Mouse (Mus musculus): ENCODE data around the gene Lpcat2. TPM values are rescaled to one million over a fixed set of nuclear protein-coding genes. Genes with fewer than 3 reads are reported as not detected.
"Not testable (repeated sequence)": the region's sequence is repeated elsewhere in the genome, so short reads cannot be mapped to it uniquely, and the experiment has no call there.

Gene Lpcat2
- polyA plus RNA-seq, 1 experiment from 2014 or later: 5.1 TPM

DNA sequence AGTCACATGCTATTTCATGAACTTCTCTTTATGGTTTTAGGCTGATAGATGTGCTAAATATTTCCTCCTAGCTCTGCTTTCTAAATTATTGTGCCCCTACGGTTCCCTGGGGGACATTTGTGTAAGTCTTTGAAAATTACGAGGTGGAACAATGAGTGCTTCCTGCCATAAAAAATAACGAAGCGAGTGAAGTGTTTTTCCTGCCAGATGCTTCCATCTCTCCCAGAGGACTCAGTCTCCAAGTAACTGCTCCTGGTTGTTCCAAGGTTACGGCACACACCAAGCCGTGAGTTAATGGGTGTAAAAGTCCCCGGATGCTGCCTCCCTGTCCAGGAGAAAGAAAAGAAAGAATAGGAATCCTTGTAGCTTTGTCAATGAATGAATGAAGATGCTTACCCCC is 15.1 kb downstream of the Lpcat2 start:
- DNase-seq (ENCODE audit: low spot score) (peak; percentile 22), ATAC-seq (no peak)
- H3K4me2 ChIP-seq (ENCODE audit: low read length): no peak overlapping the region
- no peaks in the 10 kb centered on the region for H3K9me3 ChIP-seq (replicated peaks; ENCODE audit: control insufficient read depth, low read length)
- no peaks in the 10 kb centered on the region for H3K27me3 ChIP-seq (replicated peaks; ENCODE audit: control insufficient read depth, insufficient read depth, low read length)
- WGBS: 27% methylated on average over 7 of the region's 7 CpGs
- H3K27ac ChIP-seq (ENCODE audit: low read depth, low read length): no peak overlapping the region
- no peak overlapping the region for H3K9ac ChIP-seq (ENCODE audit: low read length)
- H3K4me3 ChIP-seq (ENCODE audit: low read depth, low read length): no peak overlapping the region
- H3K36me3 ChIP-seq (ENCODE audit: control insufficient read depth, insufficient read depth, low read length): no peaks in the 10 kb centered on the region
- no peaks in the 10 kb centered on the region for H3K4me1 ChIP-seq (ENCODE audit: control insufficient read depth, insufficient read depth, low read length)

GRCm38 (mm10) chr8:92872063-92872759 is 17.1 kb downstream of the Lpcat2 start:
- no peak overlapping the region for H3K4me2 ChIP-seq (ENCODE audit: low read length)
- ATAC-seq (no peak), DNase-seq (ENCODE audit: low spot score) (peak; percentile 53)
- no peak overlapping the region for H3K27ac ChIP-seq (ENCODE audit: low read depth, low read length)
- no peak overlapping the region for H3K4me3 ChIP-seq (ENCODE audit: low read depth, low read length)
- H3K36me3 ChIP-seq (ENCODE audit: control insufficient read depth, insufficient read depth, low read length): no peaks in the 10 kb centered on the region
- WGBS: 49% methylated on average over 10 of the region's 10 CpGs
- H3K4me1 ChIP-seq (ENCODE audit: control insufficient read depth, insufficient read depth, low read length): no peaks in the 10 kb centered on the region
- no peaks in the 10 kb centered on the region for H3K9me3 ChIP-seq (replicated peaks; ENCODE audit: control insufficient read depth, low read length)
- H3K27me3 ChIP-seq (replicated peaks; ENCODE audit: control insufficient read depth, insufficient read depth, low read length): no peaks in the 10 kb centered on the region
- H3K9ac ChIP-seq (ENCODE audit: low read length): no peak overlapping the region

GRCm38 (mm10) chr8:92875795-92876194 is 20.7 kb downstream of the Lpcat2 start:
- H3K27me3 ChIP-seq (replicated peaks; ENCODE audit: control insufficient read depth, insufficient read depth, low read length): no peaks in the 10 kb centered on the region
- H3K4me2 ChIP-seq (ENCODE audit: low read length): no peak overlapping the region
- H3K9ac ChIP-seq (ENCODE audit: low read length): no peak overlapping the region
- H3K9me3 ChIP-seq (replicated peaks; ENCODE audit: control insufficient read depth, low read length): no peaks in the 10 kb centered on the region
- H3K27ac ChIP-seq (ENCODE audit: low read depth, low read length): no peak overlapping the region
- no peaks in the 10 kb centered on the region for H3K36me3 ChIP-seq (ENCODE audit: control insufficient read depth, insufficient read depth, low read length)
- DNase-seq (ENCODE audit: low spot score) (peak; percentile 35), ATAC-seq (no peak)
- 30% methylated on average over 10 of the region's 10 CpGs for WGBS
- no peak overlapping the region for H3K4me3 ChIP-seq (ENCODE audit: low read depth, low read length)
- no peaks in the 10 kb centered on the region for H3K4me1 ChIP-seq (ENCODE audit: control insufficient read depth, insufficient read depth, low read length)

- Histone ChIP-seq H3K36me3 (ENCODE audit: control insufficient read depth, insufficient read depth, low read length) (no peaks in the 10 kb centered on the region), H3K4me1 (ENCODE audit: control insufficient read depth, insufficient read depth, low read length) (no peaks in the 10 kb centered on the region), H3K4me2 (ENCODE audit: low read length) (no peak overlapping the region), H3K4me3 (ENCODE audit: low read depth, low read length) (no peak overlapping the region), H3K27me3 (replicated peaks; ENCODE audit: control insufficient read depth, insufficient read depth, low read length) (no peaks in the 10 kb centered on the region), H3K27ac (ENCODE audit: low read depth, low read length) (no peak overlapping the region), H3K9ac (ENCODE audit: low read length) (no peak overlapping the region), H3K9me3 (replicated peaks; ENCODE audit: control insufficient read depth, low read length) (no peaks in the 10 kb centered on the region)
- ATAC-seq: no peak
- no peak for DNase-seq (ENCODE audit: low spot score)
- WGBS: 83% methylated on average over 4 of the region's 4 CpGs
Observed at GRCm38 (mm10) chr8:92881247-92881646, 26.1 kb downstream of the Lpcat2 start.

DNA sequence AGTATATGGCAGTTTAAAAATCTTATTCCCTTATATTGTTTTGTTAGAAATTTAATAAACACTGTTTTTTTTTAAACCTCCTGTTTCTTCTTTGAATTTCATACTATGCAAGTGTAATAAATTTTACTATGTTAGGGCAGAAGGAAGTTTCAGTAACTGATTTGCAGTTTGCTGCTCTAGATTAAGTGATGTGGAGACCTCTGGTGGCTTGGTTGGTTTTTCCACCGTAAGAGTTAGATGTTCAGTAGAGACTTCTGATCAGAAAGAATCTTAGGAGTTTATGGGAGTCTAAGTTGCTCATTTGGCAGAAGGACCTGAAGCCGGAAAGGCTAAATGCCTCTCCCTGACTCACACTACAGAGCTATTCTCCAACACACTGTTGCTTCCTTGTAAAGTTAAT is 28.6 kb downstream of the Lpcat2 start:
- no peaks in the 10 kb centered on the region for H3K36me3 ChIP-seq (ENCODE audit: control insufficient read depth, insufficient read depth, low read length)
- no peak overlapping the region for H3K27ac ChIP-seq (ENCODE audit: low read depth, low read length)
- H3K9me3 ChIP-seq (replicated peaks; ENCODE audit: control insufficient read depth, low read length): no peaks in the 10 kb centered on the region
- ATAC-seq (no peak), DNase-seq (ENCODE audit: low spot score) (no peak)
- no peaks in the 10 kb centered on the region for H3K4me1 ChIP-seq (ENCODE audit: control insufficient read depth, insufficient read depth, low read length)
- no peaks in the 10 kb centered on the region for H3K27me3 ChIP-seq (replicated peaks; ENCODE audit: control insufficient read depth, insufficient read depth, low read length)
- no peak overlapping the region for H3K4me3 ChIP-seq (ENCODE audit: low read depth, low read length)
- H3K9ac ChIP-seq (ENCODE audit: low read length): no peak overlapping the region
- WGBS: 80% methylated on average over 2 of the region's 2 CpGs
- no peak overlapping the region for H3K4me2 ChIP-seq (ENCODE audit: low read length)

DNA sequence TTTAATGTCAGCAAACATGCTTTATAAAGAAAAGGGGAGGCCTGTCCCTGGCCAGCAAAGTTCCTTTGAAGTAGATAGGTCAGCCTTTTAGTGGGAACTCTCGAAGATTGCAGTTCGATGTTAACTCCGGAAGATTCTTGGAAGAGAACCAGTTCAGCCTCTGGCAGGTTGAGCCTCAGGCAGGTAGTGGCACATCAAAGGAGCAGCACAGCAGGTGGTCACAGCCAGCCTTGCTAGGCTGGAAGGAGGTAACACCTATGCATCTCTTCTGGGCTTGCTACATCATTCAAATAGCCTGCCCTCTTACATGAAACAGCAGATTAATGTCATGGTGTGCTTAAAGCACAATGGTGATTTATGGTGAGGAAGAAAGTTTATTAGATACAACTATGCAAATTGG is 37.1 kb downstream of the Lpcat2 start:
- not testable (repeated sequence) for ATAC-seq; H3K9me3 ChIP-seq (replicated peaks; ENCODE audit: control insufficient read depth, low read length); DNase-seq (ENCODE audit: low spot score); H3K4me1 ChIP-seq (ENCODE audit: control insufficient read depth, insufficient read depth, low read length); H3K4me2 ChIP-seq (ENCODE audit: low read length); H3K4me3 ChIP-seq (ENCODE audit: low read depth, low read length); H3K27ac ChIP-seq (ENCODE audit: low read depth, low read length); H3K27me3 ChIP-seq (replicated peaks; ENCODE audit: control insufficient read depth, insufficient read depth, low read length); H3K36me3 ChIP-seq (ENCODE audit: control insufficient read depth, insufficient read depth, low read length); H3K9ac ChIP-seq (ENCODE audit: low read length)
- 86% methylated on average over 3 of the region's 3 CpGs for WGBS

DNA sequence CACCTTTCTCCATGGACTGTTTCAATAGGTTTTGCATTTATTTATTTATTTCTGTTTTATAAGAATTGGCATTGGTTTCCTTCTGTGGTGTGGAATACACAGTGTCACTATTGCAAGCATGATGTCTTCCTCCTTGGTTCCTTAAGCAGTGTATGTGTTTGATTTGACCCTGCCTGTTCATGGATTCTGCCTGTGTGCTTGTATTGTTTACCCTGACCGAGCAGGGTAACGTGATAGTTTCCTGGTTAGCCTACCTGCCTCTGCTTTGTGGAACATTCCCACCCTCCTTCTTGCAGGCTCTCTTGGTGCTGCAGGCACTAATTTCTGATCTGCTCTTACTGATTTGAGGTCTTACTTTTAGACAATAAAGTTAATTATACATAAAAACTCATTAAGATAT is 38.7 kb downstream of the Lpcat2 start:
- Histone ChIP-seq H3K36me3 (ENCODE audit: control insufficient read depth, insufficient read depth, low read length) (no peaks in the 10 kb centered on the region), H3K9ac (ENCODE audit: low read length) (no peak overlapping the region), H3K27me3 (replicated peaks; ENCODE audit: control insufficient read depth, insufficient read depth, low read length) (no peaks in the 10 kb centered on the region), H3K27ac (ENCODE audit: low read depth, low read length) (no peak overlapping the region), H3K4me1 (ENCODE audit: control insufficient read depth, insufficient read depth, low read length) (no peaks in the 10 kb centered on the region), H3K9me3 (replicated peaks; ENCODE audit: control insufficient read depth, low read length) (no peaks in the 10 kb centered on the region), H3K4me3 (ENCODE audit: low read depth, low read length) (no peak overlapping the region), H3K4me2 (ENCODE audit: low read length) (no peak overlapping the region)
- 80% methylated on average over 2 of the region's 2 CpGs for WGBS
- DNase-seq (ENCODE audit: low spot score): no peak
- ATAC-seq: no peak

DNA sequence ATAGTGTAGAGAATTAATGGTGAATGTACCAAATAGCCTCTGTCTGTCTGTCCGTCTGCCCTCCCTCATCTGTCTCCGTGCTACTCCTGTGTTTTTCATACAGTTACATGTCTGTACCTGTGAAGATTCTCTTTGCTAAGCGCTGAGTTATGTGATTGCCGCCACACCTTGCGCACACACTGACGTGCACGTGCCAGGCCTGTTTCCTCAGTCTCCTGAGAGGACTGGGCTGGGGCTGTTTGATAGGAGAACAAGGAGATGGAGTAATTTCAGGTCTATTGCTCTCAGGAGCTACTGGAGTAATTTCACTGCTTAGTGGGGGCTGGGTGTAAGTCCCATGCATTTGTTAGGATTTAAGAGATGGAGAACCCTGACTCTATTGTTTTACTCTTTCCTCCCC is 39.9 kb downstream of the Lpcat2 start:
- Histone ChIP-seq H3K9me3 (replicated peaks; ENCODE audit: control insufficient read depth, low read length) (no peaks in the 10 kb centered on the region), H3K36me3 (ENCODE audit: control insufficient read depth, insufficient read depth, low read length) (no peaks in the 10 kb centered on the region), H3K4me2 (ENCODE audit: low read length) (no peak overlapping the region), H3K27ac (ENCODE audit: low read depth, low read length) (no peak overlapping the region), H3K9ac (ENCODE audit: low read length) (no peak overlapping the region), H3K27me3 (replicated peaks; ENCODE audit: control insufficient read depth, insufficient read depth, low read length) (no peaks in the 10 kb centered on the region), H3K4me3 (ENCODE audit: low read depth, low read length) (no peak overlapping the region), H3K4me1 (ENCODE audit: control insufficient read depth, insufficient read depth, low read length) (no peaks in the 10 kb centered on the region)
- DNase-seq (ENCODE audit: low spot score) (no peak), ATAC-seq (no peak)
- 87% methylated on average over 7 of the region's 7 CpGs for WGBS

DNA sequence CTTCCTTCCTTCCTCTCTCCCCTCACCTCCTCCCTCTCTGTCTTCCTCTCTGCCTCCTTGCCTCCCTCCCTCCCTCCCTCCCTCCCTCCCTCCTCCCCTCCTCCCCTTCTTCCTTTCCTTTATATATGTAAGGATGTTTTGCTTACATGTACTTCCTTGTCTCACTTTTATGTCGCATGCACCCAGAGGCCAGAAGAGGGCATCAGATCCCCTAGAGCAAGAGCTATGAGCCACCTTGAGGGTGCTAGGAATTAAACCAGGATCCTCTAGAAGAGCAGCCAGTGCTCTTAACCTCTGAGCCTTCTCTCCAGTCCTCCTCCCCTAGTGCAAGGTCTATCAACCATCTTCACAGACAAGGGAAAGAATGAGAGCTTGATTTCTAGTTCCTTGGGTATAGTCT is 40.9 kb downstream of the Lpcat2 start:
- no peak for DNase-seq (ENCODE audit: low spot score)
- 62% methylated on average over 1 of the region's 1 CpGs for WGBS
- no peak overlapping the region for H3K4me3 ChIP-seq (ENCODE audit: low read depth, low read length)
- H3K9ac ChIP-seq (ENCODE audit: low read length): no peak overlapping the region
- H3K4me2 ChIP-seq (ENCODE audit: low read length): no peak overlapping the region
- H3K9me3 ChIP-seq (replicated peaks; ENCODE audit: control insufficient read depth, low read length): no peaks in the 10 kb centered on the region
- H3K27me3 ChIP-seq (replicated peaks; ENCODE audit: control insufficient read depth, insufficient read depth, low read length): no peaks in the 10 kb centered on the region
- ATAC-seq: no peak
- H3K27ac ChIP-seq (ENCODE audit: low read depth, low read length): no peak overlapping the region
- H3K36me3 ChIP-seq (ENCODE audit: control insufficient read depth, insufficient read depth, low read length): no peaks in the 10 kb centered on the region
- no peaks in the 10 kb centered on the region for H3K4me1 ChIP-seq (ENCODE audit: control insufficient read depth, insufficient read depth, low read length)

All from forebrain, embryonic 14.5 days (tissue).